Mouse (Mus musculus) kidney, embryonic 14.5 days (tissue): ENCODE results near the gene Clk4. TPM values are rescaled to one million over a fixed set of nuclear protein-coding genes. Genes with fewer than 3 reads are reported as not detected.

Experiments
- ATAC-seq: fragments of 200-750 bp; cut with Nextera tagmentation; 2 replicates; pipeline ENCODE4 v1.8.0; 2017; ENCODE audit warnings: moderate number of reproducible peaks, mild to moderate bottlenecking, moderate TSS enrichment, moderate library complexity; ENCODE audit not compliant: low FRiP score, low TSS enrichment
- H3K27ac ChIP-seq: fragments of 300-500 bp; sonication (generic); 2 replicates; pipeline ENCODE4 v1.5.1; 2014; ENCODE audit warnings: low read depth, mild to moderate bottlenecking, low read length, moderate library complexity, mixed read lengths
- H3K27me3 ChIP-seq: fragments of 300-500 bp; sonication (generic); 2 replicates; pipeline ENCODE4 v1.6.1; 2014; ENCODE audit warnings: mild to moderate bottlenecking, low read length; ENCODE audit not compliant: control insufficient read depth, insufficient read depth
- H3K36me3 ChIP-seq: fragments of 300-500 bp; sonication (generic); 2 replicates; pipeline ENCODE4 v1.6.1; 2014; ENCODE audit warnings: low read length, mixed read lengths; ENCODE audit not compliant: control insufficient read depth, insufficient read depth
- H3K4me1 ChIP-seq: fragments of 300-500 bp; sonication (generic); 2 replicates; pipeline ENCODE4 v1.6.1; 2014; ENCODE audit warnings: low read length, mixed read lengths; ENCODE audit not compliant: control insufficient read depth, insufficient read depth
- H3K4me2 ChIP-seq: fragments of 300-500 bp; sonication (generic); replicated peaks from 2 replicates; pipeline ENCODE4 v1.6.1; 2014; ENCODE audit warnings: low read depth, mild to moderate bottlenecking, low read length
- H3K4me3 ChIP-seq: fragments of 300-500 bp; sonication (generic); 2 replicates; pipeline ENCODE4 v1.5.1; 2014; ENCODE audit warnings: mild to moderate bottlenecking, low read length
- H3K9ac ChIP-seq: fragments of 300-500 bp; sonication (generic); 2 replicates; pipeline ENCODE4 v1.6.1; 2014; ENCODE audit warnings: low read depth, mild to moderate bottlenecking, low read length, moderate library complexity
- H3K9me3 ChIP-seq: fragments of 300-500 bp; sonication (generic); 2 replicates; pipeline ENCODE4 v1.6.1; 2016; ENCODE audit warnings: low read length; ENCODE audit not compliant: control insufficient read depth
- WGBS: fragments of 180-500 bp; shearing (Covaris S2); extraction: QIAGEN DNeasy Blood & Tissue Kit; methylation state at CpG from one replicate; pipeline ENCODE4 v1.1.7; 2014; 5-methylcytosine and 5-hydroxymethylcytosine counted together
- polyA plus RNA-seq: library from polyadenylated mRNA; unstranded; fragments of >200 nt; fragmentation: Nextera tagmentation; extraction: Ambion mirVana; gene quantifications from 2 replicates; pipeline ENCODE4 v1.2.1, GENCODE M21; 2014

The Clk4 gene
- polyA plus RNA-seq, 1 experiment from 2014 or later, result 127 TPM

GRCm38 (mm10) chr11:51298691-51299090 is 37.2 kb downstream of the Clk4 start:
- Histone ChIP-seq H3K27me3 (no peaks in the 10 kb centered on the region), H3K4me3 (no peak overlapping the region), H3K36me3 (no peaks in the 10 kb centered on the region), H3K4me1 (0 out of 2 replicates have a peak, but pooled peaks cover 3% of the 10 kb centered on the region), H3K9ac (no peak overlapping the region), H3K9me3 (0 out of 2 replicates have a peak, but pooled peaks cover 4% of the 10 kb centered on the region), H3K27ac (no peak overlapping the region), H3K4me2 (no peak overlapping the region)
- 88% methylated on average over 4 of the region's 4 CpGs for WGBS
- no peak for ATAC-seq

GRCm38 (mm10) chr11:51302396-51302795 is 40.9 kb downstream of the Clk4 start:
- H3K27ac ChIP-seq, result no peak overlapping the region
- H3K4me3 ChIP-seq, result no peak overlapping the region
- WGBS, result 61% methylated on average over 5 of the region's 5 CpGs
- H3K9ac ChIP-seq, result no peak overlapping the region
- no peaks in the 10 kb centered on the region for H3K9me3 ChIP-seq
- no peaks in the 10 kb centered on the region for H3K4me1 ChIP-seq
- ATAC-seq, result no peak
- no peaks in the 10 kb centered on the region for H3K36me3 ChIP-seq
- no peaks in the 10 kb centered on the region for H3K27me3 ChIP-seq
- H3K4me2 ChIP-seq, result no peak overlapping the region

- Histone ChIP-seq H3K27ac (no peak overlapping the region), H3K9ac (no peak overlapping the region)
- WGBS, result 61% methylated on average over 12 of the region's 12 CpGs
Measured at GRCm38 (mm10) chr11:51303981-51304553, 42.5 kb downstream of the Clk4 start.

GRCm38 (mm10) chr11:51308306-51308705 is 46.8 kb downstream of the Clk4 start:
- Histone ChIP-seq H3K4me3 (no peak overlapping the region), H3K36me3 (no peaks in the 10 kb centered on the region), H3K4me1 (no peaks in the 10 kb centered on the region), H3K9me3 (no peaks in the 10 kb centered on the region), H3K27me3 (no peaks in the 10 kb centered on the region), H3K4me2 (no peak overlapping the region), H3K27ac (no peak overlapping the region), H3K9ac (no peak overlapping the region)
- no peak for ATAC-seq
- WGBS, result 63% methylated on average over 5 of the region's 5 CpGs

More at GRCm38 (mm10) chr11:51303981-51304553, 42.5 kb downstream of the Clk4 start:
- H3K27me3 ChIP-seq, result no peaks in the 10 kb centered on the region
- ATAC-seq, result no peak
- H3K4me3 ChIP-seq, result no peak overlapping the region
- H3K4me1 ChIP-seq, result no peaks in the 10 kb centered on the region
- H3K9me3 ChIP-seq, result no peaks in the 10 kb centered on the region
- H3K4me2 ChIP-seq, result no peak overlapping the region
- H3K36me3 ChIP-seq, result no peaks in the 10 kb centered on the region

GRCm38 (mm10) chr11:51311846-51312245 is 50.3 kb downstream of the Clk4 start:
- no peaks in the 10 kb centered on the region for H3K4me1 ChIP-seq
- WGBS, result 81% methylated on average over 8 of the region's 8 CpGs

GRCm38 (mm10) chr11:51315991-51316810 is 54.7 kb downstream of the Clk4 start:
- no peak overlapping the region for H3K9ac ChIP-seq
- no peaks in the 10 kb centered on the region for H3K4me1 ChIP-seq
- peaks cover 3% of the 10 kb centered on the region; the same call in 1 of the 2 replicates for H3K9me3 ChIP-seq
- no peak overlapping the region for H3K27ac ChIP-seq
- WGBS, result 79% methylated on average over 7 of the region's 7 CpGs
- no peak for ATAC-seq
- H3K4me2 ChIP-seq, result no peak overlapping the region
- H3K4me3 ChIP-seq, result no peak overlapping the region
- H3K36me3 ChIP-seq, result no peaks in the 10 kb centered on the region
- H3K27me3 ChIP-seq, result no peaks in the 10 kb centered on the region

More at GRCm38 (mm10) chr11:51311846-51312245, 50.3 kb downstream of the Clk4 start:
- Histone ChIP-seq H3K36me3 (no peaks in the 10 kb centered on the region), H3K27me3 (no peaks in the 10 kb centered on the region), H3K4me2 (no peak overlapping the region), H3K9ac (no peak overlapping the region), H3K27ac (no peak overlapping the region), H3K4me3 (no peak overlapping the region), H3K9me3 (no peaks in the 10 kb centered on the region)
- ATAC-seq, result no peak

- H3K27me3 ChIP-seq, result no peaks in the 10 kb centered on the region
- no peaks in the 10 kb centered on the region for H3K4me1 ChIP-seq
- H3K4me3 ChIP-seq, result no peak overlapping the region
- H3K27ac ChIP-seq, result no peak overlapping the region
- no peak overlapping the region for H3K9ac ChIP-seq
- no peak for ATAC-seq
- no peaks in the 10 kb centered on the region for H3K36me3 ChIP-seq
- H3K9me3 ChIP-seq, result peaks cover 6% of the 10 kb centered on the region; the same call in 1 of the 2 replicates
- H3K4me2 ChIP-seq, result no peak overlapping the region
Measured at GRCm38 (mm10) chr11:51320609-51321008, 59.1 kb downstream of the Clk4 start.

- no peaks in the 10 kb centered on the region for H3K27me3 ChIP-seq
- no peaks in the 10 kb centered on the region for H3K4me1 ChIP-seq
- no peak overlapping the region for H3K4me3 ChIP-seq
- no peak overlapping the region for H3K9ac ChIP-seq
- no peaks in the 10 kb centered on the region for H3K36me3 ChIP-seq
- no peaks in the 10 kb centered on the region for H3K9me3 ChIP-seq
- no peak overlapping the region for H3K27ac ChIP-seq
- 61% methylated on average over 6 of the region's 6 CpGs for WGBS
- no peak overlapping the region for H3K4me2 ChIP-seq
- ATAC-seq, result no peak
Measured at GRCm38 (mm10) chr11:51326908-51327307, 65.4 kb downstream of the Clk4 start.

- ATAC-seq, result no peak
- H3K9ac ChIP-seq, result no peak overlapping the region
- WGBS, result 69% methylated on average over 12 of the region's 12 CpGs
- no peak overlapping the region for H3K4me3 ChIP-seq
- H3K36me3 ChIP-seq, result no peaks in the 10 kb centered on the region
- no peaks in the 10 kb centered on the region for H3K9me3 ChIP-seq
- no peak overlapping the region for H3K4me2 ChIP-seq
- no peaks in the 10 kb centered on the region for H3K27me3 ChIP-seq
- H3K4me1 ChIP-seq, result no peaks in the 10 kb centered on the region
- H3K27ac ChIP-seq, result no peak overlapping the region
Measured at GRCm38 (mm10) chr11:51328387-51328942, 66.9 kb downstream of the Clk4 start.
